Mouse (Mus musculus) cerebellum, adult 11-12 months (tissue): ENCODE results near the gene Actn4.
"Not testable (repeated sequence)": the region's sequence is repeated elsewhere in the genome, so short reads cannot be mapped to it uniquely, and the experiment has no call there.

ENCODE experiments used
- DNase-seq: peaks from one replicate; pipeline ENCODE4 v3.0.0; 2022

The Actn4 gene

DNA sequence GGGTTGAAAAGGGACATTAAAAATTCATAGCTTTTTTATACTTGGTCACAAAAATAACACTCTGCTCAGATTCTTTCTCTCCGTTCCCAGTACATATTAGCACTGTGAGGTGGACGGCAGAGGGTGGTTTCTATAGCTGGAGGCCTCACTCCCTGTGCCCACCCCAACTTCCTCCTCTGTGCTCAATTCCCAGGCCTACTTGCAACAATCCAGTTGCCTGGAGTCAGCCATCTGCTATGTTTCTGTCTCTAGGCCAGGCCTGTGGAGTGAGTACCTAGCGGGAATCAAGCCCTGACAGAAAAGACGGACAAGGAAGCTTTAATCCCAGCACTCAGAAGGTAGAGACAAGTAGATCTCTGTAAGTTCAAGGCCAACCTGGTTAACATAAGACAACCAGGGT, 39.5 kb downstream of the Actn4 start:
- no peak for DNase-seq

DNA sequence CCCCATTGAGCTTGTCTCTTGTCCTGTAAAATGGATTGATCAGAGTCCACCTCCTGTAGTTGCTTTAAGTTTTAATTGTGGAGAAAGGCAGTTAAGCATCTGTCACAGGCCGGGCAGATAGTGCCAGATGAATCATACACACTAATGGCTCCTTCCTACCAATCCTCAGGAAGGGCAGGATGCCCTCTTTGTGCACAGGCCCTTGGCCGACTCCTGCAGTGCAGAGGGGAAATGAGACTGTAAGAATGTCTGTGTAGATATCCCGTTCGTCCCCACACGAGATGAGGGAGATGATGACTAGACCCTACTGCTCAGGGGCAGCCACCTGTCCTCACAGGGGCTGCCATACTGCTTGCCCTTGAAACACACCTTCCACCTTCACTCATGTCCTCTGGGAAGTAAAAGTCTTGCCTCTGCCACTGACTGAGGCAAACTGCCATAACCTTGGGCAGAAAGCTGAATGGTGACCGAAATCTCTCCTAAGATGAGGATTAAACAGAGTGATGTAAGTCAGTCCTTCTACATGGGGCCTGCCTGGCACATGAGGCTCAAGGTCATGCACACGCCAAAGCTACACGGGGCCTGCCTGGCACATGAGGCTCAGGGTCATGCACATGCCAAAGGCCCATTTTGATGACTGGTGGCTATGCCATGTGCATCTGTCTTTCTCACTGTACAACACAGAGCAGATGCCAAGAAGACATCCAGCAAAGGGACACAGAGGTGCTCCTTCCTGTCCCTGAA, 40.2 kb downstream of the Actn4 start:
- DNase-seq = no peak

DNA sequence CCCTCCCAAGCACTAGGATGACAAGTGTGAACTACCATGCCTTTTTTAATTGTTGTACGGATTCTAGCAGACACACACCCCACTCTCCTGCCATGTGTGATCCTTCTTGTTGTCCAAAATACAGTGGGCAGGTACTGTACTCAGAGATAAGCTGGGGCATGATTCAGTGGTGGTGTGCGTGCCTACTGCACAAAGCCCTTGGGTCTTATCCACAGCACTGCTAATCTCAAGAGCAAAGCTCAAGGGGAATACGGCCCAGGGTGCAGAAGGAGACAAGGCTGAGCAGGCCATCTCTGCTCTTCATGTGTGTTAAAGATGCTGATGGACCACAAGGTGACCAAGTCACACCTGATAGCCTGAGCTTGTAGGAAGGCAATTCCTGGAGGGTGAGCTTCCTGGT, 41.0 kb downstream of the Actn4 start:
- no peak for DNase-seq

DNA sequence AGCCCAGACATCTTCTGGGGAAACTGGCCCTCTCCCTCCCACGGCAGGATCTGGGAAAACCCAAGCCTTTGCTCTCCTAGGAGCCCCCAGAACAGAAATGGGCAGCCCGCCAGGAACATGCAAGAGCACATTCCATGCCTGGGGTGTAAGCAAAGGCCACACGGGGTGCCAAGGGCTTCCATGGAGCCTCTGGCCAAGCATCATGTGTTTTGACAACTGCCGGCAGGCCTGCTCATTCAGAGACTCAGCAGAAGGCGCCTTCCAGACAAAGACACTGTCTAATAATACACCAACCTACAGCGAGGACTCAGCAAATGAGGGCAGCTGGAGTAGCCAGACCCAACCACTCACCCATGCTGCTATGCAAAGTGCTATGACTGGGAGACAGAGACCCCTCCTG, 42.3 kb downstream of the Actn4 start:
- DNase-seq = peak; percentile 65

DNA sequence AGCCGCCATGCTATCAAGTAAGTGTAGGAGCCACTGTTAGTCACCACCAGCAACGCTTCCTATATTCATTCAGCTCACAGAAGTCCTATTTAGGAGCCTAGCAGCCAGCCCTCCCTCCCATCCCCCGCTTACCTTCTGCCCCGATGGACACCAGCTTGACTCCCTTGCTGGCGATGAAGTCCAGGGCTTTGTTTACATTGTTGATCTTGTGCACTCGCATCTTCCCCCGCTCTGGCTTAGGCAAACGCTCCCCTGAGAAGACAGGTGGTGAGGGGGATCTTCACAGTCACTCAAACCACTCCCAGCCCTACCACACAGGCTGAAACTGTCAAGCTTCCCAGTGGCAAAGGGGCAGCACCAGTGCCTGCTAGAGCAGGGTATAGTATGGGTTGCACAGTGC, 43.6 kb downstream of the Actn4 start:
- DNase-seq = no peak

DNA sequence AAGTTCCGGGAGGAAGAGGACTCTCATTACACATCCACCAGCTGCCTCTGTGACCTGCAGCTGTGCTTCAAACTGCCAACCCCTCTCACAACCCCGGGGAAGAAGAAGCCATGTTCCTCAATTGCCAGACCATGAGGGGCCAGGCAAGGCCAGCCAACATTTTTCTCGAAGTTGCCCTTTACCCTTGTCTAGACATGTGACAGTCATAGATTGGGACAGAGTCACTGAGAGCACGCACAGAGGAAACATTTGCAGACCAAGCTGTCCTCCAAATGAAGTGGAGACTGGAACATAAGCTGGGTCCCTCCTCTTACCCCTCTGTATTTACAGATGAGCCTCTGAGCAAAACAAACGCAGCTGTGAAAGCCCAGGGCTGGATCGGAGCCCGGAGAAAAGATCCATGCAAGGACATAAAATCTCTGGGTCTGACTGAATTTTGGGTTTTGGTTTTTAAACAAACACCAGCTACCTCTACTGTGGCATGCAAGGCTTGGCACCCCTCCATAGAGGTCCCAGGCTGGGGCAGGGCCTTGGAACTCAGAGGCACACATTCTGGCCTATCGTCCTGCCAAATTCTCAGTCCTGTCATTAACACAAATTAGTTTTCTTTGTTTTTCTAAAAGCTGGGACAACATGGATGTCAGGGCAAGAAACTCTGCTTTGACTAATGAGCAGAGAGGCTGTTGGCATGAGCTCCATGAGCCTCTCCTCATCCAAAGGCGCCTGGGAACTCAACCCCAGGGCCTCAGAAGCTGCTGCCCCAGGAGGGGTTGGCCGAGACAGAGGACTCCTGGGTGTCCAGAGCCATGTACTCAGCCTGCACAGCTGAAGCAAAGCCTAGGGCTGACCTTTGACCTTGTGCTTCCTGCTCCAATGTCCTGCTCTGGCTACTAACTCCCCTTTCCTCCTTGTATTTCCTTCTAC, 44.4 kb downstream of the Actn4 start:
- DNase-seq = no peak

DNA sequence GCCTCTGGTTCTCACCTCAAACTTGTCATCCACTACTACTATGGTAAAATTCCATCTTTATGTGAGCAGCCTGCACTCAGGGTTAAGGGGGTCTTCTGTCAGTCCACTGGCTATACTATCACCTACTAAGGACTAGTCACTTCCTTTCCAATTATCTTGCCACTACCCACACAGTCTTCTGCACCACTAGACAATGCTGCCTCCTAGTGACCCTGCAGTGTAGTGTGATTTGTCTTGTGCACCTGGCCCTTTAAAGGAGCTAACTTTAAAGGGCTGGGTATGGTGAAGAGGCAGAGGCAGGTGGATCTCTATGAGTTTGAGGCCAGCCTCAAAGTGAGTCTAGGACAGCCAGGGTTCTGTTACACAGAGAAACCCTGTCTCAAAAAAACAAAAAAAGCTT, 45.6 kb downstream of the Actn4 start:
- DNase-seq = no peak

DNA sequence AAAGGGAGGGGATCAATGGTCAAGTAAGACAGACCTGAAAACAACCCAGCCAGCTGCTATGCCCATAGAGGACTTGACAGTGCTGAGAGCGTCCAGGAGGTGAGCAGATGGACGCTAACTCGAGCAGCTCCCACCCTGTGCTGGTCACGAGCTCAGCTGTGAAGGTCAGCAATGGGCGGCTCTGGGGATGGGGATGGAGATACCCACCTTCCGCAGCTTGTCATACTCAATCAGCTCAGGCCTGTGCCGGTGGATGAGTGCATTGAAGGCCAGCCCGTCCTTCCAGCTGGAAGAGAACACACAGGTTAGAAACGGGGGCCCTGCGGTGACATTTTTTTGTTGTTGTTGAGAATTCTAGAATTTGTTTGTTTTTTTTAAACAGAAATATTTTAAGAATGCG, 49.0 kb downstream of the Actn4 start:
- no peak for DNase-seq

DNA sequence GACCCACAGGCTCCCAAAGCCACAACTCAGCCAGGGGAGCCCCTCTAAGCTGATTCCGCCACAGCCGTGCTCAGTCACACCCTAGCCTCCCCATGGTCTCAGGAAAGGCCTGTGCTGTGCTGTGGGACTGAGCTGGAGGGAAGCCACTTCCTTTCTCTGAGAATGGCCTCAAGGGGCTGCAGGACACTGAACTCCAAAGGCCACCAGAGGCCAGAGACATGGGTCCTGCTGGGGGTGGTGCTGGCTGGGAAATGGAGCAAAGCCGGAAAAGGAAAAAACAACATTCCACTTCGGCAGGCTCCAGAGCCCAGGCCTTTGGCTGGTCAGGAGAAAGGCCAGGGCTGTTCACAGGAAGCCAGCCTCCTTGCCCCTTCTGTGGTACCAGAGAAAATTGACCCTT, 50.5 kb downstream of the Actn4 start:
- no peak for DNase-seq

DNA sequence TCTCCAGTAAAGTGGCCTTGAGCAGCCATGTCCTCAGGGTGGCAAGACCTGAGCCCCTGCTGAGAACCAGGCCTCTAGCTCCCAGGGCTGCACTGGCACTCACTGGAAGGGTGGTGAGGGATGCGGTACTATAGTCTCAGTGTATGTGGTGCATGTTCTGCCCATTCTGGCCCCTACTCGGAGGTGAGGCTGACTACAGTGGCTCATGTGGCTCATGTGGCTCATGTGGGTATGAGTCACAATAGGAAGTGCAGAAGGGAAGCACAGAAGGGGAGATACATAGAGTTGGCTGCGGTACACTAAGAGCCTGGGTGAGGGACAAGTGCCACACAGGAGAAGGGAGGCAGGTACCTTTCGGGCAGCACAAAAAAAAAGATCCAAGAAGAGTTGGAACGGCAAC, 54.9 kb downstream of the Actn4 start:
- no peak for DNase-seq

DNA sequence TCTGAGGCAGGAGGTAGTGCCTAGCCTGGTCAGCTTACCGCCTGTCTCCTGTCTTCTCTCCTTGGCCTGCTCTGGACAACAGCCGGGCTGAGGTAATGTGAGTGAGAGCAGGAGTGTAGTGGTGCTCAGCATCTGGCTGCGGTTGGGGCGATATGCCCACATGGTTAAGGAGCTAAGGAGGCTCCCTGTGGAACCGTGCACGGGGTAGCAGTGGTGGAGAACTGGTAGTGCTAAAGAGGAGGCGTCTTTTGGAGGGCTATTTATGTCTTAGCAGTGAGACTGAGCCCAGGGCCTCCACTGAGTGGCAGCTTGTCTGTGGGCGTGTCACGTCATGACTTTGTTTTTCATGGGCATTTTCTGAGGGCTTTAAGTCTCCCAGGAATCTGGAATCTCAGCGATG, 58.4 kb downstream of the Actn4 start:
- DNase-seq = no peak

DNA sequence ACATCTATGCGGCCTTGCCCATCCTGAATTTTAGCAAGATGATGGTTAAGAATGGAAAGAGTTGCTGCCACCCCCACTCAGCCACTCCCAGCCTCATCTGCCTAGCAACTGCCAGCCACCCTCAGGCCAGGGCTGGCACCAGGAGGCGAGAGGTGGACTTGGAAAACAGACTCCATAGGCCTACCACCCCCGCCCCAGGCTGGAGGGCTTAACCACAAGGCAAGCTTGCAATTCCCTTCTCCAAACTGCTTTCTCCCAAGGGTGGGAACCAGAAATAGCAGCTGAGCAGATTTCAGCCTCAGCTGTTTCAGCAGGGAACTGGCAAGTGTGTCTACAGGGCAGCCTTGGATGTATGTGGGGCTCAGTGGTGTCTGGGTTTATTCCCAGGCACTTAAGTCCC, 59.3 kb downstream of the Actn4 start:
- peak; percentile 41 for DNase-seq

DNA sequence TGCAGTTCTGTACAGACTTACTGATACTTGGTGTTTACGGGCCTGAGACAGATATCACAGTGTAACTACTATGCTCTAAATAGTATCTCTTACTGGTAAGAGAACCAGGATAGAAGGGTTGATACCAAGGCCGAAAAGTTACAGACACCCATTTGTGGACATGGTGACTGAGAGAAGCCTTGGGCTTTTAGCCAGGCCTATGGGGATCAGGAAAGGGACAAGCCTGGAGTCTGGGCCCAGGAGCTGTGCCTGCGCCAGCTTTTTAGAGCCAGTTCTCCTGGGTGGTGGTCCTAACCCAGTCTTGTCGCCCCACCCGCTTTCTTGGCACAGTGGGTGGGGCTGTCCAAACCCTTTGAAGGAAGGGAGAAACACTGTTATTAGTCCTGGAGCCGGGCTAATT, 60.0 kb downstream of the Actn4 start:
- no peak for DNase-seq

DNA sequence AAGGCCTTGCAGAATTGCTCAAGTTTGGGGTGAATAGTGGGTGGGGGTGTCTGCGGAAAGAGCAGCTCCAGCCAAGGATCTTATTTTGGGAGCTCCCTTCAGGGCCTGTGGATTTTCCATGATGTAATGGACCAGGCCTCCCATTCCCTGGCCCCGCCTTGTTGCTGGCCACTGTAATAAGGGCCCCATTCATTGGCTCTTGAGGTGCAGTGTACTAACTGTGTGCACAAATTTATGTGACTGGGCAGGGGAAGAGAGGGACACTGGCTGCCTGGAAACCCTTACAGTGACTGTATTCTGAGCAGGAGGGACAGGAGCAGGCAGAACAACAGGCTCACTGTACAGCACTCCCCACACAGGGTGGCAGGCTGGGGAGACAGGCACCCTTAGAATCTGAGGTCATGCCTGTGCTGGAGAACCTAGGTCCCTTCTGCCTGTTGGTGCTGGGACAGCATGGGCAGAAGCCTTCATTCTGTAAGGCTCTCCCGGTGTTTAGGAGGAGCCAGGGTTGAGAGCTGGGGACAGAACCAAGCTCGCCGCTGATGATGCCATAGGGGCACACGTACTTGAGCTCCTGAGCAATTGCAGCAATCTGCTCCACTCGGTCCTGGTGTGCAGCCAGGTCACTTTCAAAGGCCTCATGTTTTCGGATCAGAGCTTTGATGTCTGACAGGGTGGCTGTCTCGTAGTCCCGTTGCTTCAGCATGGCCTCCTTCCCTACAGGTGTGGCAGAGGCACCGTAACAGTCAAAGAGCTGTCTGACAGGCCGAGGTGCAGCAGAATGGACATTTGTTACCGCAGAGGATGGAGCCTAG, 60.6 kb downstream of the Actn4 start:
- DNase-seq = no peak

DNA sequence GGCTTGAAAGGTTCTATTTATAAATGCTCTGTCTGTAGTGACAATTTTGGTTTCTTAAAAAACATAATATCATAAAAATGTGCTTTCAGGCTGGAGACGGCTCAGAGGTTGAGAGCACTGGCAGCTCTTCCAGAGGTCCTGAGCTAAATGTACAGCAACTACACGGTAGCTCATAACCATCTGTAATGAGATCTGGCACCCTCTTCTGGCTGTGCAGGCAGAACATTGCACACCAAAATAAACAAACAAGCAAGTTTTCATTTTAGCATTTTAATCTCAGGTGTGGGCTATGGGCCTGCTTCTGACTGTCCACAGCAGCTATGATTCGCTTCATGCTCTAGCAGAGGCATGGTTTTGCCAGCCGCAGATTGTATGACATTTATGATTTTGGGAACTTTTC, 62.2 kb downstream of the Actn4 start:
- DNase-seq = no peak

DNA sequence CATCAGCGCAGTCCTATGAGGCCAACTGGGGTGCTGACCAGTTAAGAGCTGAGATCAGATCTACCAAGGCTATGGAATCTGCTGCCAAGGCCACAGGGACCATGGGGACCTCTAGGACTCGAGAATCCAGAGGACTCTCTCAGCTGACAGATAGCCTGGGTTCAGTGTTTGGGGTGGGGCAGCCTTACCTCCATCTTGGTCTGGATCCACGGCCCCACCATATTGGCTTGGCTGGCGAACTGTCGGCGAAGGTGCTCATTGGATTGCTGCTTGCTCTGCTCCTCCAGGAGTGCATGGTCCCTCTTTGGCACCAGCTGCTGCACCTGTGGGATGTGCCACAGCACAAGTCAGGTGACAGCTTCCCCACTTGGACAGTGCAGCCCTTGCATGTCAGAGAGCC, 64.5 kb downstream of the Actn4 start:
- no peak for DNase-seq

DNA sequence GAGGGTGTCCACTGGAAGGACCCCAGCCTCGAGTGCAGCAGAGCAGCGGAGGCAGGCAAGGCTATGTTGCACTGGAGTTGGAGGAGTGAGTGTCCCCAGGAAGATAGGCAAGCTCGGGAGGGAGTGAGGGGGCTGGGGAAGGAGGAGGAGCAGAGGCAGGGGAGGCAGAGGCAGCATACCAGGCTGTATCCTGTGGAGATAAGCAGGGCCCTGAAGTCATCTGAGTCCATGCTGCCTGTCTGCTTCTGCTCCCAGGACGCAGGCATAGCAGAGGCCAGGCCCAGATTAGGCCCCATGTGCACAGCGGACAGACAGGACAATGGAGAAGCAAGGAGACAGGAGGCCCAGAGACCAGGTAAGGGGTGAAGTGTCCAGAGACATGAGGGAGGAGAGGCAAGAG, 67.2 kb downstream of the Actn4 start:
- DNase-seq = no peak

DNA sequence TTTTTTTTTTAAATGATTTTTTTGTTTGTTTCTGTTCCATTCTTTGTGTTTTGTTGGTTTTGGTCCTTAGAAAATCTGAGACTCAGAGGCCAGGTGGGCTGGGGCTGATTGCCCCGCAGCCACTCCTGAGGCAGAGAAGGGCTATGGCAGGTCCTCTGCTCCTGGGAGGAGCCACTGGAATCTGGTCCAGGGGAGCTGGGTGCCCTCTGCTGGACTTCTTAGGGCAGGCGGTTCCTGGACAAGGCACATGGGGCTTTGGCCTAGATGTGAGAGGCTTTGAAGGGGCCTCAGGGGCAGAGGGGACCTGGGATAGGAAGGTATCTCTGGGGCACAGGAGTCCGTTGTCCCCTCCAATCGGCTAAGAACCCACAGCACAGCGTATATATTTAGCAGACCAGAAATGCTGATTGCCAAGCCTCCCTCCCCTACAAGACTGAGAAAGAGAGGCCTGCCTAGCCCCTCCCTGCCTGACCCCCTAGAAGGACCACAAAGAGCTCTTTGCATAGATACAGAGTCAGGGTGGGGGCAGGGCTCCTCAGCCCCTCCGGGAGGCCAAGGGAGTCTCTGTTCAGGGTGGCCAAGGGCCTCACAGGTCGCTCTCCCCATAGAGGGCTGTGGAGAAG, 68.4 kb downstream of the Actn4 start:
- no peak for DNase-seq

DNA sequence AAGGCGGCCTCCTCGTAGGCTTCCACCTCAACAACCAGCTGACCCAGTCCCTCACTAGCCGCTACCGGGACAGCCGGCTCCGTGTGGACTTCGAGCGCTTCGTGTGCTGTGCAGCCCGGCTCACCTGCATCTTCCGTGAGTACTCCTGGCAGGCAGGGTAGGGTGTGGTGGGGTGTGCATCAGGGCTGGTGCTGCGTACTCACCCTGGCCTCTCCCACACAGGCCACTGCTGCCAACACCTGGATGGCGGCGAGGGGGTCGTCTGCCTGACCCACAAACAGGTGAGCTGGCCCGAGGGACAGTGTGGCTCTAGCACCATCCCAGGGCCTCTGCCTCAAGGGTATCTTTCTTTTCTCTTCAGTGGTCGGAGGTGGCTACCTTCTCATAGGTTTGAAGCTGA, 69.5 kb downstream of the Actn4 start:
- DNase-seq = no peak

DNA sequence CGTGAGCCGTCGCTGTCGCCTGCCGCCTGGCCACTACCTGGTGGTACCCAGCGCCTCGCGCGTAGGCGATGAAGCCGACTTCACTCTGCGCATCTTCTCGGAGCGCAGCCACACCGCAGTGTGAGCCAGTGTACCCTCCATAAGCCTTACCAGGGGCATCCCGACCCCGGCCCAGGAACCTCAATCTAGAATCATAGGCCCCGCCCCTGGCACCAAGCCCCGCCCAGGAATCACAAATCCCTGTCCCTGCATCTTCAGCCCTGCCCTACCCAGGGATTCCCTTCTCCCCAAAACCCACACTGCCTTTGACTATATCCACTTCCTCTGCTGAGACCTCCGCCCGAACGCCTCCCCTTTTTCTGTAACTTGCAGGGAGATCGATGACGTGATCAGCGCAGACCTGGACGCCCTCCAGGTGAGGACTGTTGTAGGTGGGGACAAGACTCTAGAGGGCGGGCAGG, 73.4 kb downstream of the Actn4 start:
- DNase-seq = no peak

DNA sequence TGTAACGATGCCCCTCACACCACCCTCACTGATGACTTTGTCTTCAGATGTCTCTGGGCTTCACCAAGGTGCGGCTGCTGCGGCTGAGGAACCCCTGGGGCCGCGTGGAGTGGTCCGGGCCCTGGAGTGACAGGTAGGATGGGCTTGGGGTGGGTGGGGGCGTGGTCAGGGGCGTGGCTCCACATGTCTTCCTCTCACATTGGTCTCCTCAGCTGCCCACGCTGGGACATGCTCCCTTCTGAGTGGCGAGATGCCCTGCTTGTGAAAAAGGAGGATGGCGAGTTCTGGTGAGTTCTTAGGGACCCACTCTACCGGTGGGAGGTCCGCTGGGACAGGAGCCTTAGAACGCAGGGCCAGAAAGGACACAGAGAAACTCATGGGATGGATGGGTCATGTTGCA, 75.7 kb downstream of the Actn4 start:
- DNase-seq = no peak

DNA sequence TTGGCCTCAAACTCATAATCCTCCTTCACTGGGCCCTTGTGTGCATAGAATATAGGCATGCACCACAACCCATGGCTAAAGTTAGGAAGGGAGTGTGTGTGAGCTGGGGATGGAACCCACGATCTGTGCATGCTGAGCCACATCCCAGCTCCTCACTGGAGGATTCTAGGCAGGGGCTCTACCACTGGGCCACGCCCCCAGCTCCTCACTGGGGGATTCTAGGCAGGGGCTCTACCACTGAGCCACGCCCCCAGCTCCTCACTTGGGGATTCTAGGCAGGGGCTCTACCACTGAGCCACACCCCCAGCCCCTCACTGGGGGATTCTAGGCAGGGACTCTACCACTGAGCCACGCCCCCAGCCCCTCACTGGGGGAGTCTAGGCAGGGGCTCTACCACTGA, 78.4 kb downstream of the Actn4 start:
- DNase-seq = not testable (repeated sequence)

DNA sequence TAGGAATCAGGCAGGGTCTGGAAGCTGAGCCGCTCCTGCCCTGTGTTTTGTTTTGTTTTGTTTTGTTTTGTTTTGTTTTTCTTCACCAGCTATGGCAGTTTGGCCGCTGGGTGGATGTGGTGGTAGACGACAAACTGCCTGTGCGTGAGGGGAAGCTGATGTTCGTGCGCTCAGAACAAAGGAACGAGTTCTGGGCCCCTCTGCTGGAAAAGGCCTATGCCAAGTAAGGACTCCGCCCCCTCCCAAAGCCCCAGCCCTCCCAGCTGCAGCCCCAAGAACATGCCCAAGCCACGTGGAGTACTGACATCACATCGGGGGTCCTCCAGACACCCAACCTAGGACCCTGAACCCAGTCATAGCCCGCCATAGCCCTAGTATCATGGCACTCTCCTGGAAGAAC, 79.1 kb downstream of the Actn4 start:
- no peak for DNase-seq
